Mouse (Mus musculus): ENCODE measurements around the gene Slc23a4. TPM values are rescaled to one million over a fixed set of nuclear protein-coding genes. Genes with fewer than 3 reads are reported as not detected.

The Slc23a4 gene
- polyA plus RNA-seq, 1 experiment from 2014 or later = 0.52 TPM

DNA sequence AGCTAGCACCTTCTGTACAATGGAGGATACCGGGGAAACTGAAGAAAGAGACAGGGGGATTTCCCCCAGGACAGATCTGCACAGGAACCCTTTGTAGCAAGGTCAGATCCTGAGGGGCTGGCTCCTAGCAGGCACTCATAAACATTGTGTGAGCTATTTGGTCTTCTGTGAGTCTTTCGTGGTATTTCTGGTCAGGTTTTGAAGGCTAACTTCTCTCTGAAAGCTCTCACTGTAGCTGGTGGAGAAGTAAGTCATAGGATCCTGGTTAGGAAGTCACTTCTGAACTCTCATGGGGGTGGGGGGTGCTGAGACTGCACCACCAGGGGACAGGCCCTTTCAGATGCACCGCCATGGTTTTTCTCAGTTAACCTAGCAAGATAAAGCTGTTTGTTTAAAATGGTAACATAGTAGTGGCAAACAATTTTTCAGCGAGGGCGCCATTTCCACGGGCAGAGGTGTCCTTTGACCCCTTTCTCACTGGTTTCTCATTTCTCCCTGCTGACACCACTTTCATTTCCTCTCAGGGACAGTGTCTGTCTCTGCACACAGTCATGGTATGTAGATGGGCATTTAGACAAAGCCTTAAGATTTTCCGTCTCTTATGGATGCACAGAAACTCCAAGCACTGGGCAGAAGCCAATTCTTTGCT is 49.8 kb downstream of the Slc23a4 start:
- H3K27me3 ChIP-seq (ENCODE audit: control insufficient read depth, insufficient read depth, low read length) = no peaks in the 10 kb centered on the region
- no peak overlapping the region for H3K27ac ChIP-seq (replicated peaks; ENCODE audit: low read depth, low read length)
- 73% methylated on average over 7 of the region's 7 CpGs for WGBS
- ATAC-seq (ENCODE audit: insufficient number of reproducible peaks, low FRiP score, low TSS enrichment, low read depth) (no peak), DNase-seq (ENCODE audit: low spot score) (no peak)
- no peaks in the 10 kb centered on the region for H3K9me3 ChIP-seq (ENCODE audit: control insufficient read depth, low read length)
- no peak overlapping the region for H3K4me2 ChIP-seq (ENCODE audit: low read depth, severe bottlenecking)
- H3K36me3 ChIP-seq (ENCODE audit: control insufficient read depth, insufficient read depth, low read length) = no peaks in the 10 kb centered on the region
- H3K9ac ChIP-seq (ENCODE audit: low read length) = no peak overlapping the region
- 0 out of 2 replicates have a peak, but pooled peaks cover 4% of the 10 kb centered on the region for H3K4me1 ChIP-seq (ENCODE audit: control insufficient read depth, insufficient read depth, low read length)
- no peak overlapping the region for H3K4me3 ChIP-seq (ENCODE audit: low read depth, low read length)

DNA sequence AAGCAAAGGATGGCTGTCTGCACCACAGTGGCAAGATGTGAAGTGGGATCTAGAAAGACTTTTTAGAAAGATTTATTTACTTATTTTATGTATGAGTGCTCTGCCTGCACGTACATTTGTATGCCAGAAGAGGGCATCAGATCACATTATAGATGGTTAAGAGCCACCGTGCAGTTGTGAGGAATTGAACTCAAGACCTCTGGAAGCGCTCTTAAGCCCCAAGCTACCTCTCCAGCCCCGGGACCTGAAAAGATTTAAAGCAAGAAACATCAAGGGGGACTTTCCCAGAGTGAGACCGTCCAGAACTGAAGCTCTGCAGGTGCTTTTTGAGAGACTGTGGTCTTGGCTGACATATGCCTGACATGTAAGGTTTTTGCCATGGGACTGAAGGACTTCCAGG is 51.5 kb downstream of the Slc23a4 start:
- 70% methylated on average over 5 of the region's 5 CpGs for WGBS
- no peaks in the 10 kb centered on the region for H3K36me3 ChIP-seq (ENCODE audit: control insufficient read depth, insufficient read depth, low read length)
- H3K27me3 ChIP-seq (ENCODE audit: control insufficient read depth, insufficient read depth, low read length) = no peaks in the 10 kb centered on the region
- H3K4me2 ChIP-seq (ENCODE audit: low read depth, severe bottlenecking) = no peak overlapping the region
- DNase-seq (ENCODE audit: low spot score) (no peak), ATAC-seq (ENCODE audit: insufficient number of reproducible peaks, low FRiP score, low TSS enrichment, low read depth) (no peak)
- 0 out of 2 replicates have a peak, but pooled peaks cover 4% of the 10 kb centered on the region for H3K4me1 ChIP-seq (ENCODE audit: control insufficient read depth, insufficient read depth, low read length)
- H3K9me3 ChIP-seq (ENCODE audit: control insufficient read depth, low read length) = no peaks in the 10 kb centered on the region
- no peak overlapping the region for H3K27ac ChIP-seq (replicated peaks; ENCODE audit: low read depth, low read length)
- H3K4me3 ChIP-seq (ENCODE audit: low read depth, low read length) = no peak overlapping the region
- no peak overlapping the region for H3K9ac ChIP-seq (ENCODE audit: low read length)

DNA sequence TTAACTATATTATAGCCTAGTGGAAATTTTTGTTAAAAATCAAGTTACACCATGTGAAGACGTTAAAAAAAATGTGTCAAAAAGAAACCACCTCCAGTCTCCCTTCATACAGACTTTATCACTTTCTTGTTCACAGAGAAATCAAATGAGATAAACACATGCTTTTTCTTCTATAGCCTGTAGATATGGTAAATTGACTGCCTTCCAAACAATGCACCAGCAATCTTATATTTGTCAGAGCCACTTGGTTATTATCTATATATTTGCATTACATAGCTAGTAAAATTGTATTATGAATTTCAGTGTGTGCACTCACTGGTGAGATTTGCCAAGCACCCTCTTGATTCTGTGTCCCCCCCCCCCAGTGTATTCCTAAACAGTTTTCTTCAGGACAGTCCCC is 55.6 kb downstream of the Slc23a4 start:
- 79% methylated on average over 1 of the region's 1 CpGs for WGBS
- H3K4me2 ChIP-seq (ENCODE audit: low read depth, severe bottlenecking) = no peak overlapping the region
- DNase-seq (ENCODE audit: low spot score) = no peak

DNA sequence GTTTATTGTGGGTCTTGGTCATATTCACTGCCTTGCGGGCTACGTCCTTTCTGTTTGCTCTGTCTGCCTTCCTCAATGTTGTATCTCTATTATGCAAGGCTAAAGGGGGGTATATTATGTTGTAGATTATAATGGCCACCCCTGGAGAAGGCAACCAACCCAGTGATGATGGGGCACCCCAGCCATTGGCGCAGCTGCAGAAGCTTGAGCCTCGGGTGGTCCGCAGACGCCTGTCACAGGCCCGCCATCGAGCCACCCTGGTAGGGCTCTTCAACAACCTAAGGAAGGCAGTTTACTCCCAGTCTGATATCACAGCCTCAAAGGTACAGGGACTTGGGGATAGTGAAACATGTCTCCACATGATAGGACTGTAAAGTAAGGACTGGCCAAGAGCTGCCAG is 60.6 kb downstream of the Slc23a4 start:
- H3K4me1 ChIP-seq (ENCODE audit: control insufficient read depth, insufficient read depth, low read length) = no peaks in the 10 kb centered on the region
- WGBS = 93% methylated on average over 8 of the region's 8 CpGs
- no peaks in the 10 kb centered on the region for H3K27me3 ChIP-seq (ENCODE audit: control insufficient read depth, insufficient read depth, low read length)

More for the DNA sequence above, 55.6 kb downstream of the Slc23a4 start:
- Histone ChIP-seq H3K9ac (ENCODE audit: low read length) (no peak overlapping the region), H3K27ac (replicated peaks; ENCODE audit: low read depth, low read length) (no peak overlapping the region), H3K36me3 (ENCODE audit: control insufficient read depth, insufficient read depth, low read length) (no peaks in the 10 kb centered on the region), H3K4me3 (ENCODE audit: low read depth, low read length) (no peak overlapping the region), H3K4me1 (ENCODE audit: control insufficient read depth, insufficient read depth, low read length) (no peaks in the 10 kb centered on the region), H3K27me3 (ENCODE audit: control insufficient read depth, insufficient read depth, low read length) (no peaks in the 10 kb centered on the region), H3K9me3 (ENCODE audit: control insufficient read depth, low read length) (no peaks in the 10 kb centered on the region)
- no peak for ATAC-seq (ENCODE audit: insufficient number of reproducible peaks, low FRiP score, low TSS enrichment, low read depth)

DNA sequence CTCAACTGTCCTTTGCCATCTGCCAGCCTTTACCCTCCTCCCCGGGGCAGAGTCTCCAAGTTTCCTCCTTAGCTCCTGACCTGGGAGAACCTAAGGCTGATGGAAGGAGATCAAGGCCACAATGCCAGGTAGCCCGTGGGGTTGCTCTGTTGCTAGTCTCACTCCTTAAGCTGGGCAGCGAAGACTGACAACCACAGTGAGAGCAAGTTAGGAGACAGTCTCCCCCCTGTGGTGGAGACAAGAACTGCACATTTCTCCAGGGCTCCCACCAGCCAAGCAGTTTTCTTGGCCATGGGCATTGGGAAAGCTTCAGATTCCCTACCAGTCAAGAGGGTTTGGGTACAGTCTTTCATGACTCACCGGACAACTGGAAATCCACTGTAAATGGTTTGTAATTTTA is 61.0 kb downstream of the Slc23a4 start:
- Histone ChIP-seq H3K9me3 (ENCODE audit: control insufficient read depth, low read length) (no peaks in the 10 kb centered on the region), H3K4me2 (ENCODE audit: low read depth, severe bottlenecking) (no peak overlapping the region), H3K4me1 (ENCODE audit: control insufficient read depth, insufficient read depth, low read length) (no peaks in the 10 kb centered on the region), H3K4me3 (ENCODE audit: low read depth, low read length) (no peak overlapping the region), H3K27ac (replicated peaks; ENCODE audit: low read depth, low read length) (no peak overlapping the region), H3K27me3 (ENCODE audit: control insufficient read depth, insufficient read depth, low read length) (no peaks in the 10 kb centered on the region), H3K9ac (ENCODE audit: low read length) (no peak overlapping the region), H3K36me3 (ENCODE audit: control insufficient read depth, insufficient read depth, low read length) (no peaks in the 10 kb centered on the region)
- WGBS = 47% methylated on average over 4 of the region's 4 CpGs
- peak; percentile 86 for DNase-seq (ENCODE audit: low spot score)
- no peak for ATAC-seq (ENCODE audit: insufficient number of reproducible peaks, low FRiP score, low TSS enrichment, low read depth)

More for the DNA sequence above, 60.6 kb downstream of the Slc23a4 start:
- Histone ChIP-seq H3K4me2 (ENCODE audit: low read depth, severe bottlenecking) (no peak overlapping the region), H3K27ac (replicated peaks; ENCODE audit: low read depth, low read length) (no peak overlapping the region), H3K36me3 (ENCODE audit: control insufficient read depth, insufficient read depth, low read length) (no peaks in the 10 kb centered on the region), H3K4me3 (ENCODE audit: low read depth, low read length) (no peak overlapping the region), H3K9ac (ENCODE audit: low read length) (no peak overlapping the region), H3K9me3 (ENCODE audit: control insufficient read depth, low read length) (no peaks in the 10 kb centered on the region)
- DNase-seq (ENCODE audit: low spot score) (no peak), ATAC-seq (ENCODE audit: insufficient number of reproducible peaks, low FRiP score, low TSS enrichment, low read depth) (no peak)

DNA sequence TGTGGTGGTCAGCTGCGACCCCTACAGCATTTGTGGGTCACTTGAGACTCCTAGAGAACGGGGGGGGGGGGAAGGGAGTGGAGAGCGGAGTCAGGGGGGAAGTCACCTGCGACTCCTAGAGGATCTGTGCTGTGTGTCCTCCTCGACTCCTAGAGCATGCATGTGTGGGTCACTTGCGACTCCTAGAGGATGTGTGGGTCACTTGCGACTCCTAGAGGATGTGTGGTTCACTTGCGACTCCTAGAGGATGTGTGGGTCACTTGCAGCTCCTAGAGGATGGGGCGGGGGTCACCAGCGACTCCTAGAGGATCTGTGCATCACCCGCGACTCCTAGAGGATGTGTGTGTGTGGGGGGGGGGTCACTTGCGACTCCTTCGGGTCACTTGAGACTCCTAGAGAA is 66.3 kb downstream of the Slc23a4 start:
- H3K27ac ChIP-seq (replicated peaks; ENCODE audit: low read depth, low read length) = no peak overlapping the region
- no peak overlapping the region for H3K9ac ChIP-seq (ENCODE audit: low read length)
- H3K36me3 ChIP-seq (ENCODE audit: control insufficient read depth, insufficient read depth, low read length) = no peaks in the 10 kb centered on the region
- ATAC-seq (ENCODE audit: insufficient number of reproducible peaks, low FRiP score, low TSS enrichment, low read depth) = no peak
- H3K9me3 ChIP-seq (ENCODE audit: control insufficient read depth, low read length) = no peaks in the 10 kb centered on the region
- 0 out of 2 replicates have a peak, but pooled peaks cover 2% of the 10 kb centered on the region for H3K4me1 ChIP-seq (ENCODE audit: control insufficient read depth, insufficient read depth, low read length)
- H3K4me3 ChIP-seq (ENCODE audit: low read depth, low read length) = no peak overlapping the region
- DNase-seq (ENCODE audit: low spot score) = peak; percentile 49
- H3K27me3 ChIP-seq (ENCODE audit: control insufficient read depth, insufficient read depth, low read length) = no peaks in the 10 kb centered on the region
- no peak overlapping the region for H3K4me2 ChIP-seq (ENCODE audit: low read depth, severe bottlenecking)
- WGBS = 60% methylated on average over 12 of the region's 14 CpGs

DNA sequence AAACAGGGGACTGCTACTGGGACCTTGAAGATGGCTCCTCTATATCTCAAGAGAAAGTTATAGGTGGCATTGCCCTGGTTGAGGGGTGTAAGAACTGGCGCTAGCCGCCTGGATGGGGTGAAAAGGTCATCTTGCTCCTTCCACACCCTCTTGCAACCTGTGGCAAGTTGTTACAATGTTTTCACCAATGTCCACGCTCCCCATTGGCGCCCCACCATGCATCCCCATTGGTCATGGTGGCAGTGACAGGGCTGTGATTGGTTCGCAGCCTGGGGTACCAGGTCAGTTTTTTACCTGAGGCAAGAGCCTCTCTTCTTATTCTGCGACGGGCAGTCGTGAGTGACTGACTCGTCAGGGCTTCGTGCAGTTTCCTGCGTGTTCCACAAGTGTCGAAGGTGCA is 67.6 kb downstream of the Slc23a4 start:
- Histone ChIP-seq H3K27me3 (ENCODE audit: control insufficient read depth, insufficient read depth, low read length) (no peaks in the 10 kb centered on the region), H3K4me2 (ENCODE audit: low read depth, severe bottlenecking) (no peak overlapping the region), H3K27ac (replicated peaks; ENCODE audit: low read depth, low read length) (no peak overlapping the region), H3K9ac (ENCODE audit: low read length) (no peak overlapping the region), H3K36me3 (ENCODE audit: control insufficient read depth, insufficient read depth, low read length) (no peaks in the 10 kb centered on the region), H3K4me3 (ENCODE audit: low read depth, low read length) (no peak overlapping the region), H3K4me1 (ENCODE audit: control insufficient read depth, insufficient read depth, low read length) (0 out of 2 replicates have a peak, but pooled peaks cover 4% of the 10 kb centered on the region), H3K9me3 (ENCODE audit: control insufficient read depth, low read length) (no peaks in the 10 kb centered on the region)
- ATAC-seq (ENCODE audit: insufficient number of reproducible peaks, low FRiP score, low TSS enrichment, low read depth) (no peak), DNase-seq (ENCODE audit: low spot score) (no peak)
- WGBS = 94% methylated on average over 12 of the region's 12 CpGs

DNA sequence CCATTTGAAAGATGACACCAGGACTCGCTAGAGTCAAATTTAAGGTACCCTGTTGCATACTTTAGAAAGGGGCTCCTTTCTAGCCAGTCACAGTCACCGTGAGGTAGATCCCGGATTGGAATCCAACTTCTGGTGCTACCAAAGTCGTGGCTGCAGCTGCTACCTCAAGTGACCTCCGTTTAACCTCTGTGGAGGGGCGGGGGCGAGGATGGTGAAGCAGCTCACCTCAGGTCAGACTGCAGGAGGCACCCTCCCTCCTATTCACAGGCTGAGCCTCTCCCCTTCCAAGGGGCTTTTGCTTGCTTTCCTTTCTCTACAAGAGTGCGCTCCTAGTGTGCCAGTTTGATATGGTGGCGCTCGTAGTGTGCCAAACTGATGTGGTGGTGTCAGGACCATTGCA is 68.2 kb downstream of the Slc23a4 start, which contains the start of gene Stra8:
TSS of gene Stra8 (plus strand) at position 208 of the 400 bp plus-strand sequence.
- Histone ChIP-seq H3K36me3 (ENCODE audit: control insufficient read depth, insufficient read depth, low read length) (no peaks in the 10 kb centered on the region), H3K9me3 (ENCODE audit: control insufficient read depth, low read length) (no peaks in the 10 kb centered on the region), H3K4me3 (ENCODE audit: low read depth, low read length) (no peak within 1 kb of the TSS), H3K27me3 (ENCODE audit: control insufficient read depth, insufficient read depth, low read length) (no peaks in the 10 kb centered on the region), H3K9ac (ENCODE audit: low read length) (no peak within 1 kb of the TSS), H3K4me1 (ENCODE audit: control insufficient read depth, insufficient read depth, low read length) (0 out of 2 replicates have a peak, but pooled peaks cover 4% of the 10 kb centered on the region), H3K4me2 (ENCODE audit: low read depth, severe bottlenecking) (no peak within 1 kb of the TSS), H3K27ac (replicated peaks; ENCODE audit: low read depth, low read length) (no peak within 1 kb of the TSS)
- DNase-seq (ENCODE audit: low spot score) = no peak
- WGBS = 45% methylated on average over 10 of the region's 10 CpGs
- ATAC-seq (ENCODE audit: insufficient number of reproducible peaks, low FRiP score, low TSS enrichment, low read depth) = no peak

DNA sequence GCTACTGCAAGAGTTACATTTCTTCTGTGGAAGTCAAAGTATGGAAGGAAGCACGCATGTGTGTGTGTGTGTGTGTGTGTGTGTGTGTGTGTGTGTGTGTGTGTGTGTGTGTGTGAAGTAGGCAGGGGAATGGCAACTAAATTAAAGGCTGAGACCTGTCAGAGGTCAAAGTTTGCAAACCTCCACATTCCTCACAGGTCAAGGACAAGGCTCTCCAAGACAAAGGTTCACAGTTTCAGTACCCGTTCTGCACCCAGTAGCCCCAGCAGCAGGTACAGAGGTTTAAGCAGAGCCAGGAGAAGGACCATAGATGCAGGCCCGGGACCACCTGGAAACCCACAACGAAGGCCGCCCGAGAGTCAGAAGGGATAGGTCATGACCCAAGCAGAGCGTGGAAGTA is 69.1 kb downstream of the Slc23a4 start:
- H3K27ac ChIP-seq (replicated peaks; ENCODE audit: low read depth, low read length) = no peak overlapping the region
- ATAC-seq (ENCODE audit: insufficient number of reproducible peaks, low FRiP score, low TSS enrichment, low read depth) (no peak), DNase-seq (ENCODE audit: low spot score) (no peak)
- H3K27me3 ChIP-seq (ENCODE audit: control insufficient read depth, insufficient read depth, low read length) = no peaks in the 10 kb centered on the region
- 0 out of 2 replicates have a peak, but pooled peaks cover 4% of the 10 kb centered on the region for H3K4me1 ChIP-seq (ENCODE audit: control insufficient read depth, insufficient read depth, low read length)
- no peaks in the 10 kb centered on the region for H3K9me3 ChIP-seq (ENCODE audit: control insufficient read depth, low read length)
- 51% methylated on average over 7 of the region's 7 CpGs for WGBS
- H3K4me3 ChIP-seq (ENCODE audit: low read depth, low read length) = no peak overlapping the region
- H3K36me3 ChIP-seq (ENCODE audit: control insufficient read depth, insufficient read depth, low read length) = no peaks in the 10 kb centered on the region
- H3K9ac ChIP-seq (ENCODE audit: low read length) = no peak overlapping the region
- H3K4me2 ChIP-seq (ENCODE audit: low read depth, severe bottlenecking) = no peak overlapping the region
